Mouse (Mus musculus) spleen, adult 2 months (tissue): Measurements from ENCODE around the gene Best3. TPM values are rescaled to one million over a fixed set of nuclear protein-coding genes. Genes with fewer than 3 reads are reported as not detected.
A peak's percentile ranks its signal among the peaks of the same experiment; 100 is the strongest.
"Not testable (repeated sequence)": the region's sequence is repeated elsewhere in the genome, so short reads cannot be mapped to it uniquely, and the experiment has no call there.

ENCODE experiments used
- DNase-seq, 2 experiments: peaks; one replicate each; pipeline versions ENCODE4 v3.0.0 to v3.0.0-alpha.2; 2012 to 2021; ENCODE audit warnings: low spot score in 2 of 2, low read depth in 1 of 2
- H3K27ac ChIP-seq: fragments of 200-500 bp; 2 replicates; pipeline ENCODE4 v1.5.1; 2012; ENCODE audit warnings: low read length, inconsistent platforms; ENCODE audit not compliant: insufficient read depth
- H3K27me3 ChIP-seq: fragments of 200-500 bp; 2 replicates; pipeline ENCODE4 v1.6.1; 2012; ENCODE audit warnings: mild to moderate bottlenecking, moderate library complexity, low read length, inconsistent platforms; ENCODE audit not compliant: control insufficient read depth, insufficient read depth
- H3K36me3 ChIP-seq: fragments of 200-500 bp; 2 replicates; pipeline ENCODE4 v1.6.1; 2012; ENCODE audit warnings: mild to moderate bottlenecking, low read length, inconsistent platforms; ENCODE audit not compliant: control insufficient read depth, insufficient read depth
- H3K4me1 ChIP-seq: fragments of 200-500 bp; 2 replicates; pipeline ENCODE4 v1.6.1; 2011; ENCODE audit warnings: inconsistent platforms; ENCODE audit not compliant: control insufficient read depth, insufficient read depth, insufficient read length
- H3K4me3 ChIP-seq: fragments of 200-500 bp; 2 replicates; pipeline ENCODE4 v1.5.1; 2011; ENCODE audit warnings: mild to moderate bottlenecking, inconsistent platforms; ENCODE audit not compliant: insufficient read depth, insufficient read length; ENCODE audit errors: extremely low read depth
- CTCF ChIP-seq: fragments of 200-500 bp; IDR thresholded peaks from 2 replicates; pipeline ENCODE4 v1.5.1; 2011; ENCODE audit warnings: mild to moderate bottlenecking, inconsistent platforms; ENCODE audit not compliant: insufficient read depth, insufficient read length, insufficient replicate concordance; ENCODE audit errors: extremely low read depth
- POLR2A ChIP-seq: fragments of 200-500 bp; IDR thresholded peaks from 2 replicates; pipeline ENCODE4 v1.6.1; 2011; ENCODE audit warnings: low read depth, low read length, inconsistent platforms
- WGBS: fragments of 180-500 bp; shearing (Covaris S2); methylation state at CpG from one replicate; pipeline ENCODE4 v1.1.7; 2018; 5-methylcytosine and 5-hydroxymethylcytosine counted together
- polyA plus RNA-seq: library from polyadenylated mRNA; depleted of rRNA; stranded (reverse); fragments of >200 nt; gene quantifications from 2 replicates; pipeline ENCODE4 v1.2.3, GENCODE M21; 2012

The Best3 gene
- polyA plus RNA-seq, 1 experiment, result 0.09 TPM

DNA sequence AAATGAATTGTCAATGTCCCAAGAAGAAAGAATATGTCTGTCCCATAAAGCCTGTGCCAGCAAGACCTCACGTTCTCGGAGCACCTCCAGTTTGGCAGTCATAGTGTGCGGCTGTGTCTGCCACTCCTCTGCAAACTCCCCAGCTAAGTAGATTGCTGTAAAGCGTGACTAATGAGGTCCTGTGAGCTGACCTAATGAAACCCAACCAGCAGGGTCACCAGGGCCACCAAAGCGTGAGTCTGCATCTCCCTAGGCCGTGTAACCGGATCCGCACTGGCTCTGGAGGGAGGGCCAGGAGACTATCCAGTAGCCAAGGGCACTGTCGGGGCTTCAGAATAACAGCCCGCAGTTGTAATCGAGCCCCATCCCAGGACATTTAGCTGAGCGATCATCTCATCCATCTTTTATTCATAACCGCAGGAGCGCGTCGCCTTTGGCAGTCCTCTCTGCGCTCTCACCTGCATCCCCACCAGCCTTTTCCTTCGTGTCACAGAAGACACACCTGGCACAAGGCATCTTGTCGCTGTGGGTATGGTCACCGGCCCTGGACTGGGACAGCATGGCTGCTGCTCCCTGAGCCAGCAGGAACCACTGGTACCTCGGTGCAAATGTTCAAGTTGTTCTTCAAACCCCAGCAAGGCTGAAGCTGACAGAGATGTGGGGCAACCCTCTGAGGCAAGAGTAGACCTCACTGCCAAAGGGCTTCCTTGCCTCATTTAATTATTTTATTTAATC, 35.1 kb downstream of the Best3 start:
- no peak overlapping the region for H3K27ac ChIP-seq
- no peaks in the 10 kb centered on the region for H3K27me3 ChIP-seq
- H3K4me3 ChIP-seq, result no peak overlapping the region
- 82% methylated on average over 21 of the region's 21 CpGs for WGBS
- H3K4me1 ChIP-seq, result no peaks in the 10 kb centered on the region
- DNase-seq, result no peak
- TF ChIP-seq CTCF (no peak), POLR2A (no peak)
- H3K36me3 ChIP-seq, result no peaks in the 10 kb centered on the region

DNA sequence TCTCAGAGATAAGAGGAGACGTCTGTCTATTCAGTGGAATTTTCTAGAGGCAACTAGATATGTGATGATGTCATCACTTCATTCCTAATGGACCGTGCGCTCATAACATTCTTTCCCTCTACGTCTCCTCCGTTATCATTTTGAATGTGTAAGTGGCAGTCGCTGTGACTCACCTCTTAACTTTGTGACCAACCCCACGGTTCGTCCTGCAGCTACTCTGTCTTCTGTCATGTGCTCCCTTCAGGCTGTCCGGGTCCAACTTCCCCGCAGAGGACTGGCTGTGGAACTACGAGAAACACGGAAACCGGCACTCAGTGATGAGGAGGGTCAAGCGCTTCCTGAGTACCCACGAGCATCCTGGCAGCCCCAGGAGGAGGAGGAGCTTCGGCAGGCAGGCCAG, 37.6 kb downstream of the Best3 start:
- Histone ChIP-seq H3K36me3 (no peaks in the 10 kb centered on the region), H3K4me3 (no peak overlapping the region), H3K27ac (no peak overlapping the region), H3K4me1 (no peaks in the 10 kb centered on the region), H3K27me3 (no peaks in the 10 kb centered on the region)
- 35% methylated on average over 16 of the region's 16 CpGs for WGBS
- DNase-seq, result no peak
- TF ChIP-seq CTCF (no peak), POLR2A (no peak)

DNA sequence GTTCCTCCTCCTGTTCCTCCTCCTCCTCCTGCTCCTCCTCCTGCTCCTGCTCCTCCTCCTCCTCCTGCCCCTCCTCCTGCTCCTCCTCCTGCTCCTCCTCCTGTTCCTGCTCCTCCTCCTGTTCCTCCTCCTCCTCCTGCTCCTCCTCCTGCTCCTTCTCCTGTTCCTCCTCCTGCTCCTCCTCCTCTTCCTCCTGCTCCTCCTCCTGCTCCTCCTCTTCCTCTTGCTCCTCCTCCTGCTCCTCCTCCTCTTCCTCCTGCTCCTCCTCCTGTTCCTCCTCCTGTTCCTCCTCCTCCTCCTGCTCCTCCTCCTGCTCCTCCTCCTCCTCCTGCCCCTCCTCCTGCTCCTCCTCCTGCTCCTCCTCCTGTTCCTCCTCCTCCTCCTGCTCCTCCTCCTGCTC, 39.7 kb downstream of the Best3 start:
- not testable (repeated sequence) for H3K27me3 ChIP-seq, H3K36me3 ChIP-seq, H3K27ac ChIP-seq, DNase-seq, H3K4me3 ChIP-seq, H3K4me1 ChIP-seq

DNA sequence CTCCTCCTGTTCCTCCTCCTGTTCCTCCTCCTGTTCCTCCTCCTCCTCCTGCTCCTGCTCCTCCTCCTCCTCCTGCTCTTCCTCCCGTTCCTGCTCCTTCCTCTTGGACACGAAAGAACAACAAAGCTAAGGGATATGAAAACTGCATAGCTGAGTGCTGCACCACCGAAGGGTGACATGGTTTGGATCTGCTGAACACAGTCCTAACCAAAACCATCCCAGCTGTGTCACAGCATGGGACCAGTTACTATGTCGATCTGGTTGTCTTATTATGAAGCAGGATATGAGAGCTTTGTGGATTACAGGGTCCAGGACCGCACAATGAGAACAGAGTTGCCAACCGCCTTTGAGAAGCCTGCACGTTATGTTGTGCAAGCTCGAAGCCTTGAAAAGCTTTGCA, 40.1 kb downstream of the Best3 start:
- no peaks in the 10 kb centered on the region for H3K27me3 ChIP-seq
- no peak overlapping the region for H3K4me3 ChIP-seq
- H3K4me1 ChIP-seq, result no peaks in the 10 kb centered on the region
- DNase-seq, result no peak
- TF ChIP-seq POLR2A (no peak), CTCF (no peak)
- 80% methylated on average over 8 of the region's 8 CpGs for WGBS
- H3K27ac ChIP-seq, result no peak overlapping the region
- H3K36me3 ChIP-seq, result no peaks in the 10 kb centered on the region

DNA sequence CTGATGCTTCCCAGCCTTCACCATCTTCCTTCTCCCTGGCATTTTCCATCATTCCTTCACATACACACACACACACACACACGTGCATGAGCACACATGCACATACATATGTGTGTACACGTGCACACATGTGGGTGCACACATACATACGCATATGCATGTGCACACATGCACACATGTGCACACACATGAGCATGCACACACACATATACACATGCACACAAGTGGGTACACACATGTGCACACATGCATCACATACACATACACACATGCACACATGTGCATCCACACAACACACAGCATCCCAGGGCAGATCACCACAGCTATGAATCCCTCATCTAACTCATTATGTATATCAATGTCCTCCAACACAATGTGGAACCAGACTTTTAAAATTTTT, 45.0 kb downstream of the Best3 start:
- no peak for DNase-seq
- H3K27me3 ChIP-seq, result no peaks in the 10 kb centered on the region
- H3K4me1 ChIP-seq, result no peaks in the 10 kb centered on the region
- H3K27ac ChIP-seq, result no peak overlapping the region
- TF ChIP-seq CTCF (no peak), POLR2A (no peak)
- H3K36me3 ChIP-seq, result no peaks in the 10 kb centered on the region
- H3K4me3 ChIP-seq, result no peak overlapping the region
- WGBS, result 94% methylated on average over 3 of the region's 3 CpGs

DNA sequence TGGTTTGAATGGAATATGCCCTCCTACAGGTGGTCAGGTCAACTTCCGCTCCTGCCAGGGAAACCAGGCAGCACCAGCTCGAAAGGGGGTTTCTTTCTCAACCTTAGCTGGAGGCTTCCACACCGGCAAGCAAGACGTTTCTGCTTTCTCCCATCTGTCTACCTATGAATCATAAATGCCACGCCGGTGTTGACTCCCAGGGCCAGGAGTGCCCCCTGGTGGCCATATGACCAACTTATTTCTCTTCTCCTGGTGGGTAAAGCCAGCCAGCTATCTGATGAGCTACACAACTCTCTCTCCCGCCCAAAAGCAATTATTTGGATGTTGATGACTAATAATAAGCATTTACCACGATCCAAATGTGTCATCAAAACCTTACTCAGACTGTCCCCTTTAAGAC, 47.7 kb downstream of the Best3 start:
- no peak overlapping the region for H3K27ac ChIP-seq
- H3K4me3 ChIP-seq, result no peak overlapping the region
- H3K4me1 ChIP-seq, result no peaks in the 10 kb centered on the region
- peak; percentile 72; the same call in 1 of the 2 replicates for TF ChIP-seq CTCF
- TF ChIP-seq POLR2A, result no peak
- WGBS, result 10% methylated on average over 8 of the region's 8 CpGs
- peak; percentile 41 to 67 for DNase-seq
- no peaks in the 10 kb centered on the region for H3K36me3 ChIP-seq
- no peaks in the 10 kb centered on the region for H3K27me3 ChIP-seq

DNA sequence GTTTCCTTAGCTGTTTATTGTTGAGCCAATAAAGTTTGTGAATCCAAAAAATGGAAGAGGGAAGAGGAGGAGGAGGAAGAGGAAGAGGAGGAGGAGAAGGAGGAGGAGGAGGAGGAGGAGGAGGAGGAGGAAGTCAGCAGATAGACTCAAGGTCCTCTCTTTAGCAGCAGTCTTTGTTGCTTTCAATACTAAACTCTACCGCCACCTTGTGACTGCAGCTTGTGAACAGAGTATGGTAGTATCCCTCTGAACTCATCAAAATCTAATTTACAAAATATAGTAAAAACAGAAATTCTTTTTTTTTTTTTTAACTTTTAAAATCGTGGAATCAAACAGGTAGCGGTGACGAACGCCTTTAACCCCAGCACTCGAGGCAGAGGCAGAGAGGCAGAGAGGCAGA, 54.2 kb downstream of the Best3 start:
- Histone ChIP-seq H3K27ac (no peak overlapping the region), H3K36me3 (no peaks in the 10 kb centered on the region), H3K27me3 (no peaks in the 10 kb centered on the region), H3K4me3 (no peak overlapping the region), H3K4me1 (no peaks in the 10 kb centered on the region)
- DNase-seq, result no peak
- 70% methylated on average over 6 of the region's 6 CpGs for WGBS
- TF ChIP-seq POLR2A, result no peak
- no peak for TF ChIP-seq CTCF
